Mouse (Mus musculus) midbrain, embryonic 15.5 days (tissue): ENCODE data around the gene Cutc. TPM values are rescaled to one million over a fixed set of nuclear protein-coding genes. Genes with fewer than 3 reads are reported as not detected.

Experiments
- ATAC-seq: fragments of 200-750 bp; cut with Nextera tagmentation; replicated peaks from 2 replicates; pipeline ENCODE4 v1.8.0; 2017; ENCODE audit warnings: moderate TSS enrichment
- H3K27ac ChIP-seq: fragments of 300-500 bp; sonication (generic); 2 replicates; pipeline ENCODE4 v1.5.1; 2015; ENCODE audit warnings: mild to moderate bottlenecking, inconsistent platforms
- H3K27me3 ChIP-seq: fragments of 300-500 bp; sonication (generic); replicated peaks from 2 replicates; pipeline ENCODE4 v1.6.1; 2015; ENCODE audit warnings: inconsistent platforms
- H3K36me3 ChIP-seq: fragments of 300-500 bp; sonication (generic); replicated peaks from 2 replicates; pipeline ENCODE4 v1.6.1; 2015; ENCODE audit warnings: inconsistent platforms
- H3K4me1 ChIP-seq: fragments of 300-500 bp; sonication (generic); 2 replicates; pipeline ENCODE4 v1.6.1; 2015; ENCODE audit warnings: inconsistent platforms
- H3K4me2 ChIP-seq: fragments of 300-500 bp; sonication (generic); 2 replicates; pipeline ENCODE4 v1.6.1; 2015; ENCODE audit warnings: inconsistent platforms, mild to moderate bottlenecking, moderate library complexity
- H3K4me3 ChIP-seq: fragments of 300-500 bp; sonication (generic); 2 replicates; pipeline ENCODE4 v1.5.1; 2015; ENCODE audit warnings: mild to moderate bottlenecking, inconsistent platforms
- H3K9ac ChIP-seq: fragments of 300-500 bp; sonication (generic); 2 replicates; pipeline ENCODE4 v1.6.1; 2015; ENCODE audit warnings: mild to moderate bottlenecking, inconsistent platforms
- H3K9me3 ChIP-seq: fragments of 300-500 bp; sonication (generic); 2 replicates; pipeline ENCODE4 v1.6.1; 2016; ENCODE audit warnings: inconsistent platforms
- WGBS: fragments of 180-500 bp; shearing (Covaris S2); methylation state at CpG from one replicate; pipeline ENCODE4 v1.1.7; 2015; ENCODE audit warnings: mixed read lengths; 5-methylcytosine and 5-hydroxymethylcytosine counted together
- polyA plus RNA-seq: library from polyadenylated mRNA; unstranded; fragments of >200 nt; fragmentation: Nextera tagmentation; extraction: Ambion mirVana; gene quantifications from 2 replicates; pipeline ENCODE4 v1.2.1, GENCODE M21; 2015

Gene Cutc
- 6.9 and 7.4 TPM in 2 replicates for polyA plus RNA-seq

GRCm38 (mm10) chr19:43752489-43753225 lies at the start of gene Cutc, which contains the start of gene Cox15:
Cutc (plus strand) TSS chr19:43752996.
Cox15 (minus strand) TSS chr19:43753000.
- peaks cover 18% of the 10 kb centered on the region; the same call in 1 of the 2 replicates for H3K36me3 ChIP-seq
- no peaks in the 10 kb centered on the region for H3K9me3 ChIP-seq
- H3K4me1 ChIP-seq: peaks cover 17% of the 10 kb centered on the region
- ATAC-seq: peak; percentile 95
- H3K27me3 ChIP-seq: no peaks in the 10 kb centered on the region
- peak within 1 kb of the TSS; percentile 67 for H3K9ac ChIP-seq
- H3K27ac ChIP-seq: peak within 1 kb of the TSS; percentile 92
- peak within 1 kb of the TSS; percentile 68 for H3K4me3 ChIP-seq
- under 1% methylated on average over 62 of the region's 62 CpGs for WGBS
- peak within 1 kb of the TSS; percentile 65 for H3K4me2 ChIP-seq

- Histone ChIP-seq H3K4me3 (no peak overlapping the region), H3K4me2 (no peak overlapping the region), H3K9me3 (no peaks in the 10 kb centered on the region), H3K27ac (no peak overlapping the region), H3K9ac (no peak overlapping the region), H3K36me3 (peaks cover 11% of the 10 kb centered on the region; the same call in 1 of the 2 replicates), H3K27me3 (no peaks in the 10 kb centered on the region), H3K4me1 (no peaks in the 10 kb centered on the region)
- WGBS: 92% methylated on average over 11 of the region's 11 CpGs
- ATAC-seq: no peak
Observed at GRCm38 (mm10) chr19:43704211-43704610, 48.6 kb upstream of the Cutc start.

- Histone ChIP-seq H3K36me3 (peaks cover 11% of the 10 kb centered on the region; the same call in 1 of the 2 replicates), H3K4me3 (no peak overlapping the region), H3K4me1 (no peaks in the 10 kb centered on the region), H3K9me3 (no peaks in the 10 kb centered on the region), H3K4me2 (no peak overlapping the region), H3K27me3 (no peaks in the 10 kb centered on the region), H3K9ac (no peak overlapping the region), H3K27ac (no peak overlapping the region)
- 93% methylated on average over 17 of the region's 17 CpGs for WGBS
- no peak for ATAC-seq
Observed at GRCm38 (mm10) chr19:43704787-43705497, 47.9 kb upstream of the Cutc start.

DNA sequence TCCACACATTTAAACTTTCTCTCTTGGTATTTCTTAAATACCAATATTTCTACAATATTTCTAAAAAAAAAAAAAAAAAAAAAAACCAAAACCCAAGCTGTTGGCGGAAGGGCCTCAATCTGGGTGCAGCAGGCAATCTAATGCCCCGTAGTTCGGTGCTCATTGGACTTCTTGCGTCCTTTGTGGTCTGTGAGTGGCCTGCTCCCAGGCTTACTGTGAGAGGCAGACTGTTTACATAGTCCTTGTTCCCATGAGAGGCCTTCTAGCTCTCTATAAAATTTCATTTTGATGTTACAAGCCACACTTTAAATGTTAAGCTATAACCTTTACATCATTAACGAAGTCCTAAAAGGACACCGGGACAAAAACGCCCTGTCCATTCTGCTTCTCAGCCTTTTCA lies 44.6 kb upstream of the Cutc start:
- no peak overlapping the region for H3K27ac ChIP-seq
- no peak for ATAC-seq
- 90% methylated on average over 7 of the region's 7 CpGs for WGBS
- H3K4me3 ChIP-seq: no peak overlapping the region
- no peak overlapping the region for H3K4me2 ChIP-seq
- no peaks in the 10 kb centered on the region for H3K4me1 ChIP-seq
- no peaks in the 10 kb centered on the region for H3K27me3 ChIP-seq
- H3K36me3 ChIP-seq: peaks cover 11% of the 10 kb centered on the region; the same call in 1 of the 2 replicates
- H3K9ac ChIP-seq: no peak overlapping the region
- H3K9me3 ChIP-seq: no peaks in the 10 kb centered on the region

GRCm38 (mm10) chr19:43709317-43709716 lies 43.5 kb upstream of the Cutc start:
- no peaks in the 10 kb centered on the region for H3K9me3 ChIP-seq
- no peak overlapping the region for H3K4me3 ChIP-seq
- no peak overlapping the region for H3K27ac ChIP-seq
- WGBS: 62% methylated on average over 8 of the region's 8 CpGs
- no peak for ATAC-seq
- H3K4me1 ChIP-seq: no peaks in the 10 kb centered on the region
- peaks cover 11% of the 10 kb centered on the region; the same call in 1 of the 2 replicates for H3K36me3 ChIP-seq
- no peak overlapping the region for H3K4me2 ChIP-seq
- no peak overlapping the region for H3K9ac ChIP-seq
- H3K27me3 ChIP-seq: no peaks in the 10 kb centered on the region

GRCm38 (mm10) chr19:43711159-43711916 lies 41.5 kb upstream of the Cutc start:
- no peaks in the 10 kb centered on the region for H3K27me3 ChIP-seq
- no peaks in the 10 kb centered on the region for H3K9me3 ChIP-seq
- no peak overlapping the region for H3K4me3 ChIP-seq
- no peak for ATAC-seq
- no peak overlapping the region for H3K4me2 ChIP-seq
- 58% methylated on average over 22 of the region's 22 CpGs for WGBS
- H3K9ac ChIP-seq: no peak overlapping the region
- H3K27ac ChIP-seq: no peak overlapping the region
- no peaks in the 10 kb centered on the region for H3K4me1 ChIP-seq
- peaks cover 4% of the 10 kb centered on the region; the same call in 1 of the 2 replicates for H3K36me3 ChIP-seq

GRCm38 (mm10) chr19:43711971-43712370 lies 40.8 kb upstream of the Cutc start:
- no peak overlapping the region for H3K4me2 ChIP-seq
- H3K4me1 ChIP-seq: no peaks in the 10 kb centered on the region
- H3K36me3 ChIP-seq: peaks cover 4% of the 10 kb centered on the region; the same call in 1 of the 2 replicates
- H3K9me3 ChIP-seq: no peaks in the 10 kb centered on the region
- H3K9ac ChIP-seq: no peak overlapping the region
- no peak overlapping the region for H3K4me3 ChIP-seq
- no peak overlapping the region for H3K27ac ChIP-seq
- no peak for ATAC-seq
- 79% methylated on average over 5 of the region's 5 CpGs for WGBS
- H3K27me3 ChIP-seq: no peaks in the 10 kb centered on the region

DNA sequence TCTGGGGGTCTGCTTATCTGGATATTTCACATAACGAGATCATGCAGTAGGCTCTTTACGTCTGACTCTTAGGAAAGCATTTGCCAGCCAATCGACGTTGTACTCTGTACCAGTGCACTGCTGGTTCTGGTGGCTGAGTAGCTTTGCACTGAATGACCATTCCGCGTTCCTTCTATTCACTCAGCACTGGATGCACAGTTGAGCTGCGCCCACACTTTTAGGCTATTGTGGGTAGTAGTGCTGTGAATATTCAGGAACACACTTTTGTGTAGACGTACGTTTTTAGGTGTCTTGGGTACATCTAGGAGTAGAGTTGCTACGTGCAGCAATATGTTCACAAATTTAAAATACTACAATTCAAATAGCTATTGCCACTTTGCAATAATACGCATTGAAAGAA lies 32.7 kb upstream of the Cutc start:
- Histone ChIP-seq H3K9ac (no peak overlapping the region), H3K4me1 (no peaks in the 10 kb centered on the region), H3K4me3 (no peak overlapping the region), H3K9me3 (no peaks in the 10 kb centered on the region), H3K36me3 (peaks cover 14% of the 10 kb centered on the region), H3K27ac (no peak overlapping the region), H3K4me2 (no peak overlapping the region), H3K27me3 (no peaks in the 10 kb centered on the region)
- 94% methylated on average over 11 of the region's 11 CpGs for WGBS
- ATAC-seq: no peak

DNA sequence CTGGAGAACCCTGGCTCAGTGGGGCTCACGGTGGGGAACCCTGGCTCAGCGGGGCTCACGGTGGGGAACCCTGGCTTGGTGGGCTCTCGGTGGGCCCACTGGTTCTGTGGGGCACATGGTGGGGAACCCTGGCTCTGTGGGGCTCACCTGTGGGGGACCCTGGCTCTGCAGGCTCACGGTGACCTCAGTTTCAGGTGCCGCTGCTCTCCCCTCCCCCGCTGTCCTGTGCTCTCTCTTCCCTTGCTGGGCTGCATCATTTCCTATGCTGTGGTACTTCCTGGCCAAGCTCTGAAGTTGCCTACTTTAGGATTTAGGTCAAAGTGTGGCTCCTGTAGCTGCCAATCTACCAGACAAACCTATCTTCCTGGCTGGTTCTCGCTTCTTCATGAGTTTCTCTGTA lies 29.9 kb upstream of the Cutc start:
- Histone ChIP-seq H3K9me3 (no peaks in the 10 kb centered on the region), H3K9ac (no peak overlapping the region), H3K36me3 (peaks cover 28% of the 10 kb centered on the region; the same call in 1 of the 2 replicates), H3K4me2 (no peak overlapping the region), H3K4me3 (no peak overlapping the region), H3K27ac (no peak overlapping the region), H3K4me1 (no peaks in the 10 kb centered on the region), H3K27me3 (no peaks in the 10 kb centered on the region)
- ATAC-seq: no peak
- 75% methylated on average over 8 of the region's 8 CpGs for WGBS

DNA sequence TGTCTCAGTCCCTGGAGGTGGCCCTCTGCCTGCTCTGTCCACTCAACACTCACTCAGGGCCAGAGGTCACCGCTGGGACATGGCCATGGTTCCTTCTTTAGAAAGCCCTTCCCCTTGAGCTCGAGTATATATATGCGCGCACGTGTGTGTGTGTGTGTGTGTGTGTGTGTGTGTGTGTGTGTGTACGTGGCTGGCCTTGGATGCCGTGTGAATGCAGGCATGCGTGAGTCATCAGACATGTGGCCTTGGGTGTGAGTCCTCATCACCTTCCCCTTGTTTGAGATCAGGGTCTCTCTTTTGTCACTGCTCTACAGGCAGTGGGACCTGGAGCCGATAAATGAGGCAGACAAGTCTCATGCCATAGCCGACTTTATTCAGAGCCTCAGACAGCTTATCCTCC lies 29.3 kb upstream of the Cutc start:
- Histone ChIP-seq H3K27ac (no peak overlapping the region), H3K9ac (no peak overlapping the region), H3K4me3 (no peak overlapping the region), H3K27me3 (no peaks in the 10 kb centered on the region), H3K36me3 (peaks cover 32% of the 10 kb centered on the region; the same call in 1 of the 2 replicates), H3K4me2 (no peak overlapping the region), H3K9me3 (no peaks in the 10 kb centered on the region), H3K4me1 (no peaks in the 10 kb centered on the region)
- 83% methylated on average over 10 of the region's 10 CpGs for WGBS
- ATAC-seq: no peak

DNA sequence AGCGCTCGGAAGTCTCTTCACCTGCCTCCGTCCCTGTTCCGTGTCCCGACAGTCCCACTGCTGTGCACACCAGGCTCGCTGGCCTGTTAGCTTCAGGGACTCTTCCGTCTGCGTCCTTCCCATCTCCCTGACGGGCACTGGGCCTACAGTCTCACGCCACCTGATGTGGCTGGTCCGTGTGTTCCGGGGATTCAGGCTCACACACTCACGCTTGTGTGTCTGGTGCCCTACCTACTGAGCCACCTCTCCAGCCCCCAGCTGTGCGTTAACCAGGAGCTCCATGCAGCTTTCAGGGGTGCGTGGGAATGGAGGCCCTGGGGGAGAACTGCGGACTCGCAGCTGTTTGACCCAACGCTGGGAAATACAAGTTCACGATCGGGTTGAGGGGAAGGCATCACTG lies 28.6 kb upstream of the Cutc start:
- H3K9ac ChIP-seq: no peak overlapping the region
- H3K4me1 ChIP-seq: no peaks in the 10 kb centered on the region
- H3K4me3 ChIP-seq: no peak overlapping the region
- no peak for ATAC-seq
- 95% methylated on average over 20 of the region's 20 CpGs for WGBS
- H3K27ac ChIP-seq: no peak overlapping the region
- H3K4me2 ChIP-seq: no peak overlapping the region
- no peaks in the 10 kb centered on the region for H3K9me3 ChIP-seq
- H3K27me3 ChIP-seq: no peaks in the 10 kb centered on the region
- H3K36me3 ChIP-seq: peaks cover 34% of the 10 kb centered on the region; the same call in 1 of the 2 replicates

GRCm38 (mm10) chr19:43724821-43725220 lies 28.0 kb upstream of the Cutc start:
- 91% methylated on average over 7 of the region's 7 CpGs for WGBS
- Histone ChIP-seq H3K9me3 (no peaks in the 10 kb centered on the region), H3K9ac (no peak overlapping the region), H3K4me1 (no peaks in the 10 kb centered on the region), H3K4me2 (no peak overlapping the region), H3K36me3 (peaks cover 38% of the 10 kb centered on the region; the same call in 1 of the 2 replicates), H3K4me3 (no peak overlapping the region), H3K27ac (no peak overlapping the region), H3K27me3 (no peaks in the 10 kb centered on the region)
- ATAC-seq: no peak
